Mouse (Mus musculus): ENCODE data around the gene Senp7. TPM values are rescaled to one million over a fixed set of nuclear protein-coding genes. Genes with fewer than 3 reads are reported as not detected.

The Senp7 gene
- polyA plus RNA-seq, 1 experiment from 2014 or later, result 41.4 TPM

- H3K9ac ChIP-seq (ENCODE audit: low read depth, low read length), result peak within 1 kb of the TSS; percentile 89
- under 1% methylated on average over 39 of the region's 39 CpGs for WGBS
- peak; percentile 100 for ATAC-seq
Measured at GRCm38 (mm10) chr16:56029661-56030082, 18.5 kb upstream of the Senp7 start, which contains the start of gene Pcnp. Gene Pcnp (minus strand): TSS chr16:56029739.

GRCm38 (mm10) chr16:56034566-56034965 lies 13.6 kb upstream of the Senp7 start:
- H3K27ac ChIP-seq (ENCODE audit: low read depth, low read length), result no peak overlapping the region
- H3K4me2 ChIP-seq (ENCODE audit: low read length), result no peak overlapping the region
- WGBS, result 96% methylated on average over 6 of the region's 6 CpGs
- ATAC-seq, result no peak
- H3K9ac ChIP-seq (ENCODE audit: low read depth, low read length), result no peak overlapping the region
- H3K36me3 ChIP-seq (ENCODE audit: control insufficient read depth, insufficient read depth, low read length), result peaks cover 5% of the 10 kb centered on the region; the same call in 1 of the 2 replicates
- H3K4me3 ChIP-seq (ENCODE audit: low read length), result no peak overlapping the region
- peaks cover 19% of the 10 kb centered on the region for H3K4me1 ChIP-seq (ENCODE audit: control insufficient read depth, insufficient read depth, low read depth, low read length)
- H3K27me3 ChIP-seq (replicated peaks; ENCODE audit: control insufficient read depth, insufficient read depth, low read length), result no peaks in the 10 kb centered on the region
- H3K9me3 ChIP-seq (ENCODE audit: control insufficient read depth, low read length), result no peaks in the 10 kb centered on the region

More at GRCm38 (mm10) chr16:56029661-56030082, 18.5 kb upstream of the Senp7 start, which contains the start of gene Pcnp:
- Histone ChIP-seq H3K4me2 (ENCODE audit: low read length) (peak within 1 kb of the TSS; percentile 73), H3K4me3 (ENCODE audit: low read length) (peak within 1 kb of the TSS; percentile 85), H3K27ac (ENCODE audit: low read depth, low read length) (peak within 1 kb of the TSS; percentile 94), H3K36me3 (ENCODE audit: control insufficient read depth, insufficient read depth, low read length) (peaks cover 5% of the 10 kb centered on the region; the same call in 1 of the 2 replicates), H3K27me3 (replicated peaks; ENCODE audit: control insufficient read depth, insufficient read depth, low read length) (no peaks in the 10 kb centered on the region), H3K4me1 (ENCODE audit: control insufficient read depth, insufficient read depth, low read depth, low read length) (peaks cover 16% of the 10 kb centered on the region), H3K9me3 (ENCODE audit: control insufficient read depth, low read length) (no peaks in the 10 kb centered on the region)

- Histone ChIP-seq H3K4me3 (ENCODE audit: low read length) (peak overlapping the region; percentile 94), H3K27ac (ENCODE audit: low read depth, low read length) (no peak overlapping the region), H3K4me1 (ENCODE audit: control insufficient read depth, insufficient read depth, low read depth, low read length) (peaks cover 13% of the 10 kb centered on the region), H3K4me2 (ENCODE audit: low read length) (peak overlapping the region; percentile 65), H3K9me3 (ENCODE audit: control insufficient read depth, low read length) (no peaks in the 10 kb centered on the region), H3K9ac (ENCODE audit: low read depth, low read length) (no peak overlapping the region), H3K36me3 (ENCODE audit: control insufficient read depth, insufficient read depth, low read length) (peaks cover 5% of the 10 kb centered on the region; the same call in 1 of the 2 replicates), H3K27me3 (replicated peaks; ENCODE audit: control insufficient read depth, insufficient read depth, low read length) (no peaks in the 10 kb centered on the region)
- WGBS, result 62% methylated on average over 6 of the region's 6 CpGs
- ATAC-seq, result no peak
Measured at GRCm38 (mm10) chr16:56036501-56036900, 11.6 kb upstream of the Senp7 start.

GRCm38 (mm10) chr16:56037138-56038010 lies 10.8 kb upstream of the Senp7 start, which contains the start of gene Trmt10c:
Gene Trmt10c (minus strand): TSS chr16:56037819.
- Histone ChIP-seq H3K4me1 (ENCODE audit: control insufficient read depth, insufficient read depth, low read depth, low read length) (peaks cover 13% of the 10 kb centered on the region), H3K36me3 (ENCODE audit: control insufficient read depth, insufficient read depth, low read length) (peaks cover 5% of the 10 kb centered on the region; the same call in 1 of the 2 replicates), H3K27me3 (replicated peaks; ENCODE audit: control insufficient read depth, insufficient read depth, low read length) (no peaks in the 10 kb centered on the region), H3K27ac (ENCODE audit: low read depth, low read length) (peak within 1 kb of the TSS; percentile 93), H3K9ac (ENCODE audit: low read depth, low read length) (peak within 1 kb of the TSS; percentile 92), H3K9me3 (ENCODE audit: control insufficient read depth, low read length) (no peaks in the 10 kb centered on the region), H3K4me3 (ENCODE audit: low read length) (peak within 1 kb of the TSS; percentile 94), H3K4me2 (ENCODE audit: low read length) (peak within 1 kb of the TSS; percentile 65)
- under 1% methylated on average over 45 of the region's 63 CpGs for WGBS
- peak; percentile 100 for ATAC-seq

- Histone ChIP-seq H3K4me1 (ENCODE audit: control insufficient read depth, insufficient read depth, low read depth, low read length) (peaks cover 13% of the 10 kb centered on the region), H3K9ac (ENCODE audit: low read depth, low read length) (peak overlapping the region; percentile 92), H3K27me3 (replicated peaks; ENCODE audit: control insufficient read depth, insufficient read depth, low read length) (no peaks in the 10 kb centered on the region), H3K36me3 (ENCODE audit: control insufficient read depth, insufficient read depth, low read length) (peaks cover 5% of the 10 kb centered on the region; the same call in 1 of the 2 replicates), H3K4me2 (ENCODE audit: low read length) (peak overlapping the region; percentile 65), H3K9me3 (ENCODE audit: control insufficient read depth, low read length) (no peaks in the 10 kb centered on the region), H3K27ac (ENCODE audit: low read depth, low read length) (peak overlapping the region; percentile 93), H3K4me3 (ENCODE audit: low read length) (peak overlapping the region; percentile 94)
- WGBS, result 32% methylated on average over 8 of the region's 8 CpGs
- peak; percentile 29; the same call in 1 of the 2 replicates for ATAC-seq
Measured at GRCm38 (mm10) chr16:56038090-56038489, 10.0 kb upstream of the Senp7 start.

GRCm38 (mm10) chr16:56055911-56056310 lies 7.8 kb downstream of the Senp7 start:
- Histone ChIP-seq H3K27me3 (replicated peaks; ENCODE audit: control insufficient read depth, insufficient read depth, low read length) (no peaks in the 10 kb centered on the region), H3K4me3 (ENCODE audit: low read length) (no peak overlapping the region), H3K27ac (ENCODE audit: low read depth, low read length) (no peak overlapping the region), H3K9me3 (ENCODE audit: control insufficient read depth, low read length) (no peaks in the 10 kb centered on the region), H3K36me3 (ENCODE audit: control insufficient read depth, insufficient read depth, low read length) (no peaks in the 10 kb centered on the region), H3K9ac (ENCODE audit: low read depth, low read length) (no peak overlapping the region), H3K4me1 (ENCODE audit: control insufficient read depth, insufficient read depth, low read depth, low read length) (no peaks in the 10 kb centered on the region), H3K4me2 (ENCODE audit: low read length) (no peak overlapping the region)
- ATAC-seq, result no peak
- 89% methylated on average over 3 of the region's 3 CpGs for WGBS

GRCm38 (mm10) chr16:56056944-56057590 lies 8.9 kb downstream of the Senp7 start:
- Histone ChIP-seq H3K4me1 (ENCODE audit: control insufficient read depth, insufficient read depth, low read depth, low read length) (no peaks in the 10 kb centered on the region), H3K9ac (ENCODE audit: low read depth, low read length) (no peak overlapping the region), H3K9me3 (ENCODE audit: control insufficient read depth, low read length) (no peaks in the 10 kb centered on the region), H3K27ac (ENCODE audit: low read depth, low read length) (no peak overlapping the region), H3K36me3 (ENCODE audit: control insufficient read depth, insufficient read depth, low read length) (no peaks in the 10 kb centered on the region), H3K4me3 (ENCODE audit: low read length) (no peak overlapping the region), H3K27me3 (replicated peaks; ENCODE audit: control insufficient read depth, insufficient read depth, low read length) (no peaks in the 10 kb centered on the region), H3K4me2 (ENCODE audit: low read length) (no peak overlapping the region)
- 21% methylated on average over 7 of the region's 7 CpGs for WGBS
- peak; percentile 69 for ATAC-seq

- 70% methylated on average over 10 of the region's 10 CpGs for WGBS
- Histone ChIP-seq H3K4me2 (ENCODE audit: low read length) (no peak overlapping the region), H3K4me3 (ENCODE audit: low read length) (no peak overlapping the region), H3K27ac (ENCODE audit: low read depth, low read length) (no peak overlapping the region), H3K36me3 (ENCODE audit: control insufficient read depth, insufficient read depth, low read length) (no peaks in the 10 kb centered on the region), H3K9me3 (ENCODE audit: control insufficient read depth, low read length) (no peaks in the 10 kb centered on the region), H3K9ac (ENCODE audit: low read depth, low read length) (no peak overlapping the region), H3K4me1 (ENCODE audit: control insufficient read depth, insufficient read depth, low read depth, low read length) (no peaks in the 10 kb centered on the region), H3K27me3 (replicated peaks; ENCODE audit: control insufficient read depth, insufficient read depth, low read length) (no peaks in the 10 kb centered on the region)
- ATAC-seq, result no peak
Measured at GRCm38 (mm10) chr16:56058151-56058550, 10.0 kb downstream of the Senp7 start.
